ENCODE assay signal across 13 mouse cellular contexts in the genomic region with DNA sequence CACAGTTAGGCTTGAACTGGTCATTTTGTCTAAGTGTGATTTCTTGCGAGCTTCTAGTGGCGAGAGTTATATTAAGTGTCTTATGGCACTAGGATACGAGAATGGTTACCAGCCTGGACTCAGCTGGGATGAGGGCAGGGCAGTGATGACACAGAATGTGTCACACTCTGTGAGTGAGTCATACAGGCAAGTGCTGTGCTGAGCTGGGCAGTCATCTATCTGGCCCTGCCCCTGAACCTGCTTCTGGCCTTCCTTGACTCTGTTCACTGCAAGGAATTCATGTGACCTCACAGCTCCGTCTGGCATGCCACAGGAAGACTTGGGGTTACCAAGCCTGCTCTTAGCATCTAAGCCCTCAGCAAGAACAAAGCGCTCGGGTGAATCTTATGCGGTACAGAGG. TPM values are rescaled to one million over a fixed set of nuclear protein-coding genes. Genes with fewer than 3 reads are reported as not detected.
A peak's percentile ranks its signal among the peaks of the same experiment; 100 is the strongest.
DNase-seq lines count a peak whose midpoint lies in the region; ATAC-seq and TF ChIP-seq lines count a peak whose summit lies in the region.
"Had no signal": no experiment of that assay in that cellular context is flagged by ENCODE, and none has a peak within 500 bp of the region (broad histone marks: within the 10 kb centered on the region; RNA-seq: fewer than 3 reads in every experiment).

No protein-coding gene starts in this region.

- ATAC-seq in heart, embryonic 11.5 days (replicated peaks; ENCODE audit: insufficient number of reproducible peaks, low FRiP score, low TSS enrichment): no peak
- ATAC-seq in heart, postnatal 0 days (ENCODE audit: insufficient read depth, low read depth): peak; percentile 51; the same call in 1 of the 2 replicates
- no peak for ATAC-seq in activated CD4-positive, CD25-positive, alpha-beta regulatory T cell, adult 4 months
- ATAC-seq in forebrain, embryonic 12.5 days (ENCODE audit: low FRiP score): no peak
- no peak for ATAC-seq in erythroid progenitor cell, adult 5-6 weeks (replicated peaks; ENCODE audit: low FRiP score, poor library complexity, severe bottlenecking)
- ATAC-seq: CD4-positive, CD25-positive, alpha-beta regulatory T cell, adult 4 months; midbrain, embryonic 16.5 days had no signal

- no peaks in the 10 kb centered on the region for H3K9me3 ChIP-seq in heart, embryonic 11.5 days (replicated peaks; ENCODE audit: control insufficient read depth, low read length)
- no peaks in the 10 kb centered on the region for H3K9me3 ChIP-seq in heart, postnatal 0 days (replicated peaks; ENCODE audit: control insufficient read depth, low read length)
- H3K9me3 ChIP-seq in forebrain, embryonic 12.5 days: no peaks in the 10 kb centered on the region

- H3K36me3 ChIP-seq in heart, embryonic 11.5 days (ENCODE audit: control insufficient read depth, insufficient read depth, low read length): no peaks in the 10 kb centered on the region
- no peaks in the 10 kb centered on the region for H3K36me3 ChIP-seq in testis, adult 2 months (ENCODE audit: control insufficient read depth, insufficient read depth, low read length)
- no peaks in the 10 kb centered on the region for H3K36me3 ChIP-seq in heart, postnatal 0 days (replicated peaks; ENCODE audit: control insufficient read depth, insufficient read depth, low read length)
- no peaks in the 10 kb centered on the region for H3K36me3 ChIP-seq in forebrain, embryonic 12.5 days (replicated peaks)

- TF ChIP-seq CTCF in testis, adult 2 months (IDR thresholded peaks at IDR 0.05; ENCODE audit: control insufficient read depth, insufficient read depth, insufficient replicate concordance, low read depth, low read length): no peak
- TF ChIP-seq CTCF in heart, postnatal 0 days (IDR thresholded peaks at IDR 0.05; ENCODE audit: low read depth): no peak

- no peak overlapping the region for H3K9ac ChIP-seq in heart, embryonic 11.5 days (ENCODE audit: low read depth, low read length)
- H3K9ac ChIP-seq in heart, postnatal 0 days (replicated peaks; ENCODE audit: low read depth, low read length): no peak overlapping the region
- H3K9ac ChIP-seq in forebrain, embryonic 12.5 days: no peak overlapping the region
- H3K9ac ChIP-seq: lung, embryonic 14.5 days had no signal

- peak; percentile 57; the same call in 1 of the 2 replicates for TF ChIP-seq POLR2A in testis, adult 2 months (IDR thresholded peaks at IDR 0.05; ENCODE audit: control insufficient read depth, low read depth, low read length)

- H3K27ac ChIP-seq in heart, embryonic 11.5 days (ENCODE audit: low read depth, low read length): 0 out of 2 replicates have a peak overlapping the region, but pooled peaks have one; percentile 41
- no peak overlapping the region for H3K27ac ChIP-seq in testis, adult 2 months (ENCODE audit: control insufficient read depth, insufficient read depth, low read depth, low read length)
- H3K27ac ChIP-seq in heart, postnatal 0 days (ENCODE audit: low read depth): peak overlapping the region; percentile 88
- H3K27ac ChIP-seq in forebrain, embryonic 12.5 days: no peak overlapping the region

- WGBS in heart, embryonic 11.5 days (ENCODE audit: insufficient replicate concordance): 66% methylated on average over 7 of the region's 7 CpGs
- 56% methylated on average over 7 of the region's 7 CpGs for WGBS in heart, postnatal 0 days
- 90% methylated on average over 7 of the region's 7 CpGs for WGBS in forebrain, embryonic 12.5 days

- no peaks in the 10 kb centered on the region for H3K27me3 ChIP-seq in heart, embryonic 11.5 days (ENCODE audit: control insufficient read depth, insufficient read depth, low read length)
- no peaks in the 10 kb centered on the region for H3K27me3 ChIP-seq in testis, adult 2 months (ENCODE audit: control insufficient read depth, insufficient read depth, low read length)
- no peaks in the 10 kb centered on the region for H3K27me3 ChIP-seq in heart, postnatal 0 days (ENCODE audit: control insufficient read depth, insufficient read depth, low read length)
- no peaks in the 10 kb centered on the region for H3K27me3 ChIP-seq in forebrain, embryonic 12.5 days

- no peak for DNase-seq in heart, adult 8-10 months (ENCODE audit: low spot score)
- no peak for DNase-seq in testis, postnatal 14 days (ENCODE audit: low spot score)
- peak; percentile 62 for DNase-seq in heart, postnatal 0 days (ENCODE audit: low spot score)
- DNase-seq: kidney, postnatal 4 days; lung, embryonic 14.5 days; thymus, adult 18-20 months had no signal

- no peak overlapping the region for H3K4me3 ChIP-seq in heart, embryonic 11.5 days (ENCODE audit: low read depth, low read length)
- peak overlapping the region; percentile 39 for H3K4me3 ChIP-seq in testis, adult 2 months (ENCODE audit: control insufficient read depth, low read depth, low read length)
- no peak overlapping the region for H3K4me3 ChIP-seq in heart, postnatal 0 days (ENCODE audit: low read depth, low read length)
- H3K4me3 ChIP-seq in forebrain, embryonic 12.5 days (replicated peaks): no peak overlapping the region

- TF ChIP-seq EP300 in heart, postnatal 0 days (IDR thresholded peaks at IDR 0.05; ENCODE audit: low read depth): no peak

- H3K4me2 ChIP-seq in heart, embryonic 11.5 days: no peak overlapping the region
- H3K4me2 ChIP-seq in heart, postnatal 0 days (ENCODE audit: low read depth, low read length): no peak overlapping the region
- no peak overlapping the region for H3K4me2 ChIP-seq in forebrain, embryonic 12.5 days
- H3K4me2 ChIP-seq: lung, embryonic 14.5 days had no signal

- peaks cover 16% of the 10 kb centered on the region for H3K4me1 ChIP-seq in heart, embryonic 11.5 days (ENCODE audit: control insufficient read depth, insufficient read depth, low read length)
- no peaks in the 10 kb centered on the region for H3K4me1 ChIP-seq in testis, adult 2 months (ENCODE audit: control insufficient read depth, insufficient read depth, low read length)
- peaks cover 41% of the 10 kb centered on the region for H3K4me1 ChIP-seq in heart, postnatal 0 days (ENCODE audit: control insufficient read depth, insufficient read depth)
- H3K4me1 ChIP-seq in forebrain, embryonic 12.5 days: no peaks in the 10 kb centered on the region

RNA-seq across cellular contexts. Expression of a gene that starts 16.3 kb away (rescaled TPM):
- 6.9 and 7.4 TPM in 2 replicates for polyA plus RNA-seq in heart, embryonic 11.5 days (2014; fragmentation: Nextera tagmentation; extraction: Ambion mirVana)
- total RNA-seq in heart, adult 8-10 months (2022): 10 to 100 TPM; 20.5 to 28.0 (median 23.1) TPM
- polyA plus RNA-seq in testis, adult 2 months (2012; rRNA removed): 21.7 and 26.8 TPM in 2 replicates
- 13.5 and 21.0 TPM in 2 replicates for total RNA-seq in heart, postnatal 0 days (2014; rRNA removed; ENCODE audit: low replicate concordance)
- polyA plus RNA-seq in heart, postnatal 0 days (2015; fragmentation: Nextera tagmentation; extraction: Ambion mirVana): 22.1 and 22.6 TPM in 2 replicates
- 1 to 10 TPM in 1 of 2 experiments, under 1 TPM in 1; 0.37 to 1.0 TPM for polyA plus RNA-seq in activated CD4-positive, CD25-positive, alpha-beta regulatory T cell, adult 4 months (2017; shearing (Covaris generic))
- 0.20 and 0.74 TPM in 2 replicates for polyA plus RNA-seq in forebrain, embryonic 12.5 days (2016; fragmentation: Nextera tagmentation; extraction: Ambion mirVana)
- total RNA-seq in erythroid progenitor cell, adult 5-6 weeks (2015; ENCODE audit: low replicate concordance): 1.8 and 7.1 TPM in 2 replicates
- total RNA-seq in erythroid progenitor cell, adult 5-6 weeks (2017; ENCODE audit: low replicate concordance): 3.0 and 4.1 TPM in 2 replicates

RNA-seq across cellular contexts. Expression of a gene that starts 41.0 kb away (rescaled TPM):
- polyA plus RNA-seq in heart, embryonic 11.5 days (2014; fragmentation: Nextera tagmentation; extraction: Ambion mirVana): 22.2 and 33.8 TPM in 2 replicates
- total RNA-seq in heart, adult 8-10 months (2022): 10 to 100 TPM in 2 of 4 experiments, 1 to 10 TPM in 2; 9.3 to 12.5 (median 10.1) TPM
- 5.5 and 6.3 TPM in 2 replicates for polyA plus RNA-seq in testis, adult 2 months (2012; rRNA removed)
- 16.7 and 19.5 TPM in 2 replicates for total RNA-seq in heart, postnatal 0 days (2014; rRNA removed; ENCODE audit: low replicate concordance)
- 26.8 and 28.9 TPM in 2 replicates for polyA plus RNA-seq in heart, postnatal 0 days (2015; fragmentation: Nextera tagmentation; extraction: Ambion mirVana)
- polyA plus RNA-seq in activated CD4-positive, CD25-positive, alpha-beta regulatory T cell, adult 4 months (2017; shearing (Covaris generic)): 10 to 100 TPM; 25.1 to 27.4 TPM
- polyA plus RNA-seq in forebrain, embryonic 12.5 days (2016; fragmentation: Nextera tagmentation; extraction: Ambion mirVana): 24.1 and 28.5 TPM in 2 replicates
- 8.6 and 12.6 TPM in 2 replicates for total RNA-seq in erythroid progenitor cell, adult 5-6 weeks (2015; ENCODE audit: low replicate concordance)
- total RNA-seq in erythroid progenitor cell, adult 5-6 weeks (2017; ENCODE audit: low replicate concordance): 11.2 and 22.4 TPM in 2 replicates

Comparison
In these comparisons a context has a peak if more than half of its experiments do, and no peak if none do; other contexts are left out.
1. H3K27ac ChIP-seq: peak in heart, embryonic 11.5 days (single experiment) and heart, postnatal 0 days (single experiment); none in testis, adult 2 months (single experiment) and forebrain, embryonic 12.5 days (single experiment).